Mouse (Mus musculus) liver, embryonic 16.5 days (tissue): ENCODE results near the gene Nhs. TPM values are rescaled to one million over a fixed set of nuclear protein-coding genes. Genes with fewer than 3 reads are reported as not detected.

ENCODE experiments used
- ATAC-seq: fragments of 200-750 bp; cut with Nextera tagmentation; 2 replicates; pipeline ENCODE4 v1.8.0; 2017; ENCODE audit warnings: low read depth, mild to moderate bottlenecking, moderate number of reproducible peaks, moderate library complexity
- H3K27ac ChIP-seq: fragments of 300-500 bp; sonication (generic); 2 replicates; pipeline ENCODE4 v1.5.1; 2014; ENCODE audit warnings: mild to moderate bottlenecking, low read length
- H3K27me3 ChIP-seq: fragments of 300-500 bp; sonication (generic); 2 replicates; pipeline ENCODE4 v1.6.1; 2014; ENCODE audit warnings: low read depth, low read length, mixed read lengths; ENCODE audit not compliant: control insufficient read depth, insufficient read depth
- H3K36me3 ChIP-seq: fragments of 300-500 bp; sonication (generic); 2 replicates; pipeline ENCODE4 v1.6.1; 2014; ENCODE audit warnings: mild to moderate bottlenecking; ENCODE audit not compliant: control insufficient read depth, insufficient read depth
- H3K4me1 ChIP-seq: fragments of 300-500 bp; sonication (generic); 2 replicates; pipeline ENCODE4 v1.6.1; 2014; ENCODE audit warnings: low read depth, low read length, mixed read lengths; ENCODE audit not compliant: control insufficient read depth
- H3K4me2 ChIP-seq: fragments of 300-500 bp; sonication (generic); 2 replicates; pipeline ENCODE4 v1.6.1; 2014; ENCODE audit warnings: low read depth, low read length, mixed read lengths
- H3K4me3 ChIP-seq: fragments of 300-500 bp; sonication (generic); 2 replicates; pipeline ENCODE4 v1.5.1; 2014; ENCODE audit warnings: low read depth, mild to moderate bottlenecking, low read length
- H3K9ac ChIP-seq: fragments of 300-500 bp; sonication (generic); 2 replicates; pipeline ENCODE4 v1.6.1; 2014; ENCODE audit warnings: low read depth, low read length
- H3K9me3 ChIP-seq: fragments of 300-500 bp; sonication (generic); replicated peaks from 2 replicates; pipeline ENCODE4 v1.6.1; 2016; ENCODE audit warnings: low read length; ENCODE audit not compliant: control insufficient read depth
- WGBS: fragments of 180-500 bp; shearing (Covaris S2); extraction: QIAGEN DNeasy Blood & Tissue Kit; methylation state at CpG from one replicate; pipeline ENCODE4 v1.1.7; 2014; ENCODE audit not compliant: insufficient replicate concordance; 5-methylcytosine and 5-hydroxymethylcytosine counted together
- polyA plus RNA-seq: library from polyadenylated mRNA; unstranded; fragments of >200 nt; fragmentation: Nextera tagmentation; extraction: Ambion mirVana; gene quantifications from 2 replicates; pipeline ENCODE4 v1.2.1, GENCODE M21; 2015

Nhs gene
- polyA plus RNA-seq, 1 experiment from 2014 or later, result 0.05 TPM

DNA sequence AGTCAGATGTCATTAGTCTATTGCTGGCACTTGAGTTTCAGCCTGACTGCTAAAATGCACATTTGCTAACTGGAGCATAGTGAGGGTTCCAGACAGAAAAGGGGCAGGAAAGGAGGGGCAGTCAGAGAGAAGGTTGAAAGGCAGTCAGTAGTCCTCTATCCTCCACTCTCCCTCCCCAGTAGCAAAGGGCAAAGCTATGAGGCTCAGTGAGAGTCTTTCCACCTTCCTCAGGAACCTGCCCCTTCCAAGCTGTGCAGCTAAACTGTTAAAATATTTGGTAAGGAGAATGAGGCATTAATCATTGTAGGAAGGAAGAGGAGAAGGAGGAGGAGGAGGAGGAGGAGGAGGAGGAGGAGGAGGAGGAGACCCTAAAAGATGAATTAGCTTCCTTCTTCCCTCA, 115.4 kb downstream of the Nhs start:
- H3K4me2 ChIP-seq, result no peak overlapping the region
- no peaks in the 10 kb centered on the region for H3K27me3 ChIP-seq
- no peak overlapping the region for H3K9ac ChIP-seq
- H3K36me3 ChIP-seq, result no peaks in the 10 kb centered on the region
- ATAC-seq, result no peak
- no peak overlapping the region for H3K27ac ChIP-seq
- H3K4me3 ChIP-seq, result no peak overlapping the region
- no peaks in the 10 kb centered on the region for H3K4me1 ChIP-seq
- no peaks in the 10 kb centered on the region for H3K9me3 ChIP-seq

DNA sequence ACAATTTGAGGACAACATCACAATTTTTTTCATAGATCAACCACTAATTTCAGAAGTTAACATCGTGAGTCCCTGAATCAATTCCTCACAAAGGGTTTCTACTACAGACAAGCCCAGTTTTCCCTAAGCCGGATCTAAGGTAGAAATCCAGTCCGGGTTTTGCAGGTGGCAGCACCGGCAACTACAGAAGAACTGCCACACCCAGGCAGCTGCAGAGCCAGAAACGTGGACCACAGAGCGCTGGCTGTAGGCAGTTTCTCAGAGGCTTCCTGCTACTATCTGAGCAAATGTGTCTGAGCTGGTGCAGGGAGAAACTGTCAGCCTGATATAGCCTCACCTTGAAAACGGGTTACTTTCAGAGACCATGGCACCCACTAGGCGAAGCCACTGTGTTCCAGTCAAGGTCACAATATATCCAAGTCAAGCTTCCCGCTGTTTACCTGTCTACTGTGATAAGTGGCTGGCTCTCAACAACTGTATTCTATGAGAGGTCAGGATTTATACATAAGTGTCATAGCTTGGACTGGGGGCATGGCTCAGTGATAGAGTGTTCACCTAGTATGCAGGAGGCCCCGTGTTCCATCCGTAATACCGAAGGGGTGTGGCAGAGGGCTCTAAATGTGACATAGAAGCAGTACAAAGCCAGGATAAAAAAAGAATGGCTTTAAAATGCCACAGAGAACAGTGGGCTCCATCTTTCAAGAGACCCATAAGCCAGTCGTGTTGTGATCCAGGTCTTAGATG, 134.1 kb downstream of the Nhs start:
- 0 out of 2 replicates have a peak, but pooled peaks have one; percentile 37 for ATAC-seq
- Histone ChIP-seq H3K27ac (no peak overlapping the region), H3K4me3 (no peak overlapping the region), H3K36me3 (no peaks in the 10 kb centered on the region), H3K4me1 (no peaks in the 10 kb centered on the region), H3K4me2 (no peak overlapping the region), H3K27me3 (peaks cover 2% of the 10 kb centered on the region; the same call in 1 of the 2 replicates), H3K9me3 (no peaks in the 10 kb centered on the region), H3K9ac (no peak overlapping the region)
- WGBS, result 30% methylated on average over 13 of the region's 13 CpGs

- Histone ChIP-seq H3K4me3 (no peak overlapping the region), H3K4me2 (no peak overlapping the region), H3K27me3 (peaks cover 2% of the 10 kb centered on the region; the same call in 1 of the 2 replicates), H3K27ac (no peak overlapping the region), H3K9ac (no peak overlapping the region), H3K9me3 (no peaks in the 10 kb centered on the region), H3K4me1 (no peaks in the 10 kb centered on the region), H3K36me3 (no peaks in the 10 kb centered on the region)
- 42% methylated on average over 3 of the region's 3 CpGs for WGBS
- ATAC-seq, result no peak
Measured at GRCm38 (mm10) chrX:162021724-162022123, 137.8 kb downstream of the Nhs start.

DNA sequence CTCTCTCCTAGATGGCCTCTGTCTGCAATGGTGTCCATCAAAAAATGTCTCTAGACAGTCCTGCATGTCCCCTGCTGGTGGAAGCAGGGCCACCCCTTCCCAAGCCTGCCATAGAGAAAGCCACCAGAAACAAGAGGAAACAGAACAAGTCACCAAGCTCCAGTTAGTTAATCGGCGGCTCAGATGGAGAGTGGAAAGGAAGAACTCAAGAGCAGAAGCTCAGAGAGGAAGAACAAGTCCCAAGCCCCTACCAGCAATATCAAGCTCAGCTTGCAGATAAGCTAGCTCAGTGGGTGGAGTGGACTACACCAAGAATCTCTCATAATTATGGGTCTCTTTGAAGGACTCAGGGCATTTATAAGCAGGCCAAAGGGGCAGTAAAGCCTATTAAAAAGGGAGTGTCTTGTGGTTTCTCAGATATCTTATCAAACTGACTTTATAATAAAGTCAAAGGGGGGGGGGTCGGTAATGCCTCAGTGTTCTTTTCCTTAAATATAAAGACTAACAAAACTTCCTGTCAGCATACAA, 139.4 kb downstream of the Nhs start:
- WGBS, result 44% methylated on average over 3 of the region's 3 CpGs
- H3K9ac ChIP-seq, result no peak overlapping the region
- ATAC-seq, result no peak

GRCm38 (mm10) chrX:162017471-162017870, 142.1 kb downstream of the Nhs start:
- Histone ChIP-seq H3K4me2 (no peak overlapping the region), H3K27ac (no peak overlapping the region), H3K36me3 (no peaks in the 10 kb centered on the region), H3K9ac (no peak overlapping the region), H3K4me3 (no peak overlapping the region), H3K27me3 (no peaks in the 10 kb centered on the region; the same call in 1 of the 2 replicates), H3K9me3 (no peaks in the 10 kb centered on the region), H3K4me1 (no peaks in the 10 kb centered on the region)
- ATAC-seq, result no peak
- 61% methylated on average over 9 of the region's 9 CpGs for WGBS

More for the DNA sequence above, 139.4 kb downstream of the Nhs start:
- no peaks in the 10 kb centered on the region for H3K36me3 ChIP-seq
- H3K4me3 ChIP-seq, result no peak overlapping the region
- H3K4me2 ChIP-seq, result no peak overlapping the region
- H3K9me3 ChIP-seq, result no peaks in the 10 kb centered on the region
- no peak overlapping the region for H3K27ac ChIP-seq
- peaks cover 2% of the 10 kb centered on the region; the same call in 1 of the 2 replicates for H3K27me3 ChIP-seq
- no peaks in the 10 kb centered on the region for H3K4me1 ChIP-seq

DNA sequence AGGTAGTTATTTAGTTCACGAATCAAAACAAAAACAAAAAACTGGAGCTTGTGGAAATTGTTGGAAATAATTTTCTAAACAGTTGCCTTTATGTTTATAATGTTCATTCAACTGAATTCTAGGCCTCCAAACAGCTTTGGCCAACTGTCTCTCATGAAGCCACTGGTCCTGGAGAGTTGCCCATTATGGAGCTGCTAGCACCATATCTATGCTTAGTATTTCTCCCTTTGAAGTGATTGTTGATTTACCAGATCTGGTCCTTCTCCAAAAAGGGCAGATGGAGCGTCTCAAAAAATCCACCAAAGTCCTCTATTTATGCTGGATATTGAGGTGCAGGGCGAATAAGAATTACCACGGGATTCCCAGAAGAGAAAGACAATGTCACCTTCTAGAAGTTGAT, 147.0 kb downstream of the Nhs start:
- Histone ChIP-seq H3K36me3 (no peaks in the 10 kb centered on the region), H3K27ac (no peak overlapping the region), H3K4me1 (no peaks in the 10 kb centered on the region), H3K9ac (no peak overlapping the region), H3K9me3 (no peaks in the 10 kb centered on the region), H3K4me3 (no peak overlapping the region), H3K4me2 (no peak overlapping the region), H3K27me3 (no peaks in the 10 kb centered on the region; the same call in 1 of the 2 replicates)
- 58% methylated on average over 4 of the region's 4 CpGs for WGBS
- no peak for ATAC-seq

GRCm38 (mm10) chrX:162009876-162010275, 149.7 kb downstream of the Nhs start:
- Histone ChIP-seq H3K27me3 (no peaks in the 10 kb centered on the region; the same call in 1 of the 2 replicates), H3K4me2 (no peak overlapping the region), H3K36me3 (no peaks in the 10 kb centered on the region), H3K4me1 (no peaks in the 10 kb centered on the region), H3K9ac (no peak overlapping the region), H3K4me3 (no peak overlapping the region), H3K9me3 (no peaks in the 10 kb centered on the region), H3K27ac (no peak overlapping the region)
- 44% methylated on average over 3 of the region's 3 CpGs for WGBS
- no peak for ATAC-seq

GRCm38 (mm10) chrX:162003818-162004217, 155.7 kb downstream of the Nhs start:
- Histone ChIP-seq H3K27me3 (no peaks in the 10 kb centered on the region), H3K4me2 (no peak overlapping the region), H3K36me3 (no peaks in the 10 kb centered on the region), H3K4me1 (no peaks in the 10 kb centered on the region), H3K4me3 (no peak overlapping the region), H3K27ac (no peak overlapping the region), H3K9me3 (no peaks in the 10 kb centered on the region), H3K9ac (no peak overlapping the region)
- no peak for ATAC-seq
- 29% methylated on average over 1 of the region's 1 CpGs for WGBS

DNA sequence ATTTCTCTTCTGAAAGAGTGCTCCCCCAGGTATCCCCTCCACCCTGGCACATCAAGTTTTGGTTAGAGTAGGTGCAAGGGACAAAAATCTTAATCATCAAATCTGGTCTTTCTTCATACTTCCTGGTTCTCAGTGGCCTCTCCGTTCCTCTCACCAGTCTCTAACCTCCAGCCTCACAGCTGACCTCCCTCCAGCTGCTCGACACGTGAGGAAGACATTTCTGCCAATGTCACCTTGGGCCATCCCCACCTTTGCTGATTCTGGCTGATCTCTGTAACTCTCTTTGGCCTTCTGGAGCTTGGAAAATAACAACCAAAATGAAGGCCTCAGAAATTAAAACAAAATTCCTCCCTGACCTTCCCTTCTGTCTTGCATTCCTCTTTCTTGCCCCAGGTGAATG, 160.7 kb downstream of the Nhs start:
- H3K4me3 ChIP-seq, result no peak overlapping the region
- ATAC-seq, result no peak
- no peak overlapping the region for H3K27ac ChIP-seq
- WGBS, result 46% methylated on average over 3 of the region's 3 CpGs
- no peaks in the 10 kb centered on the region for H3K4me1 ChIP-seq
- H3K27me3 ChIP-seq, result no peaks in the 10 kb centered on the region; the same call in 1 of the 2 replicates
- no peaks in the 10 kb centered on the region for H3K36me3 ChIP-seq
- H3K9ac ChIP-seq, result no peak overlapping the region
- no peak overlapping the region for H3K4me2 ChIP-seq
- no peaks in the 10 kb centered on the region for H3K9me3 ChIP-seq
